Mouse (Mus musculus): ENCODE data around the gene Rpa2.

Gene Rpa2

GRCm38 (mm10) chr4:132802171-132802637 lies 34.1 kb downstream of the Rpa2 start:
- no peak for DNase-seq (ENCODE audit: extremely low read depth, insufficient read length, low spot score)

DNA sequence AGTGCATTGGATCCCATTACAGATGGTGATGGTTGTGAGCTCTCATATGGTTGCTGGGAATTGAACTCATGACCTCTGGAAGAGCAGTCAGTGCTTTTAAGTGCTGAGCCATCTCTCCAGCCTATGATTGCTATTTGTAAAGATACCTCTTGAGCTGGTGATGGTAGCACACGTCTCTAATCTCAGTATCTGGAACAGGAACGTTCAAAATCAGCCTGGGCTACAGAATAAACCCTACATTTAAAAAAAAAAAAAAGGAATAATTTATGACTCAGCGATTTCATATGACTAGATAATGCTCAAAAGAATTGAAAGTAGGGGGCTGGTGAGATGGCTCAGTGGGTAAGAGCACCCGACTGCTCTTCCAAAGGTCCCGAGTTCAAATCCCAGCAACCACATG lies 35.1 kb downstream of the Rpa2 start:
- DNase-seq (ENCODE audit: extremely low read depth, insufficient read length, low spot score): no peak

GRCm38 (mm10) chr4:132803876-132804275 lies 35.7 kb downstream of the Rpa2 start:
- no peak for DNase-seq (ENCODE audit: extremely low read depth, insufficient read length, low spot score)

- no peak for DNase-seq (ENCODE audit: extremely low read depth, insufficient read length, low spot score)
Observed at GRCm38 (mm10) chr4:132804331-132804730, 36.2 kb downstream of the Rpa2 start.

- DNase-seq (ENCODE audit: extremely low read depth, insufficient read length, low spot score): no peak
Observed at GRCm38 (mm10) chr4:132805146-132805545, 37.0 kb downstream of the Rpa2 start.

DNA sequence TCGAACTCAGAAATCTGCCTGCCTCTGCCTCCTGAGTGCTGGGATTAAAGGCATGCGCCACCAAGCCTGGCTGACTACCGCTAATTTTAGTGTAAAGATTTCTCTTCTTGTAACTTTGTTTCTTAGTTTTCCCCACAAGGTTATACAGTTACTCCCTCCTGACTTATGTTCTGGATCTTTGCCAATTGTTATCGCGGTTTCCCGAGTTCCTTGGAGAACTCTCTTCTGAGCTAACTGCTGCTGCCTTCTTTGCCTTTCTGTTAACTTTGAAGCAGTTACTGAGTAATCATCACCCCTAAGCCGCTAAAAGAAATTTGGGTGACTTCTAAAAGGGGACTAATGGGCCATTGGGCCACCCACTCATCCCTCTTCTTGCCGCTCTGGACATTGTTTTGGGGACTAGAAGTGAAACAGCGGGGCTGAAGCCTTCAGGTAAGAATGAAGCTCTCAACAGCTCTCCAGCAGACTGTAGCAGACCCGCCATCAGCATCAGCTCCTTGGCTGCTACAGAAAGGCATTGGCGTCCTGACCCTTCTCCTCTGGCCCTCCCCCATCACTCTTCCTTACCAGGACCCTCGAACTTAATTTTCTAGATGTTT lies 37.6 kb downstream of the Rpa2 start:
- DNase-seq (ENCODE audit: extremely low read depth, insufficient read length, low spot score): no peak

DNA sequence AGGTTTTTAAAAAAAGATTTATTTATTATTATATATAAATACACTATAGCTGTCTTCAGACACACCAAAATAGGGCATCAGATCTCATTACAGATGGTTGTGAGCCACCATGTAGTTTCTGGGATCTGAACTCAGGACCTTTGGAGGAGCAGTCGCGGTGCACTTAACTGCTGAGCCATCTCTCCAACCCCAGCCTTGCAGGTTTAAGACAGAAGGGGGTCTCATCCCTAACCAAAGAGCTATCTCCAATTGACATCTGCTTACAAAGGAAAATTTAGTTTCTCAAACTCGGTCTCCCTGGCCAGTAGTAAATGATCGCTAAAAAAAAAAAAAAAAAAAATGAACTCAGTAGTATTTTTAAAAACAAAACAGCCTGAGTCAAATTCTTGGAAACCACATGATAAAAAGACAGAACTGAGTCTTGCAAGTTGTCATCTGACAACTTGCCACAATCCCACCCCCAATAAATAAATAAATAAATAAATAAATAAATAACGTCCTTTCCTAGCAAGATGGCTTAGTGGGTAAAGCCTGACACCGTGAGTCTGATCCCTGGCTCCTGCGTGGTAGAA lies 38.6 kb downstream of the Rpa2 start:
- no peak for DNase-seq (ENCODE audit: extremely low read depth, insufficient read length, low spot score)

GRCm38 (mm10) chr4:132807771-132808641 lies 39.9 kb downstream of the Rpa2 start:
- DNase-seq (ENCODE audit: extremely low read depth, insufficient read length, low spot score): peak; percentile 16

GRCm38 (mm10) chr4:132809621-132810020 lies 41.5 kb downstream of the Rpa2 start:
- DNase-seq (ENCODE audit: extremely low read depth, insufficient read length, low spot score): no peak

GRCm38 (mm10) chr4:132816404-132816803 lies 48.3 kb downstream of the Rpa2 start:
- DNase-seq (ENCODE audit: extremely low read depth, insufficient read length, low spot score): no peak

GRCm38 (mm10) chr4:132816855-132817254 lies 48.7 kb downstream of the Rpa2 start:
- no peak for DNase-seq (ENCODE audit: extremely low read depth, insufficient read length, low spot score)

DNA sequence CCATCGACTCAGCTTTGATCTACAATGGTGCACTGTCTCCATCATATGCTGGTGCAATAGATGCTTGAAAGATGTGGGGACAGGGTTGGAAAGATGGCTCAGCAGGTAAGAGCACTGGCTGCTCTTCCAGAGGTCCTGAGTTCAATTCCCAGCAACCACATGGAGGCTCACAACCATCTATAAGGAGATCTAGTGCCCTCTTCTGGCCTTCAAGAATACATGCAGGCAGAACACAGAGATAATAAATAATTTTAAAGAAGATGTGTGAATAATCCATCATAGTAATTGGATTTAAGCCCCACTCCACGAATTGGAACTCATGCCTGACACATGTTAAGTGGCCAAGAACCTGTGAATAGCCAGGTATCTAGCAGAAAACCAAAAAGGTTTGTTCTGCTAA lies 50.3 kb downstream of the Rpa2 start:
- DNase-seq (ENCODE audit: extremely low read depth, insufficient read length, low spot score): no peak

DNA sequence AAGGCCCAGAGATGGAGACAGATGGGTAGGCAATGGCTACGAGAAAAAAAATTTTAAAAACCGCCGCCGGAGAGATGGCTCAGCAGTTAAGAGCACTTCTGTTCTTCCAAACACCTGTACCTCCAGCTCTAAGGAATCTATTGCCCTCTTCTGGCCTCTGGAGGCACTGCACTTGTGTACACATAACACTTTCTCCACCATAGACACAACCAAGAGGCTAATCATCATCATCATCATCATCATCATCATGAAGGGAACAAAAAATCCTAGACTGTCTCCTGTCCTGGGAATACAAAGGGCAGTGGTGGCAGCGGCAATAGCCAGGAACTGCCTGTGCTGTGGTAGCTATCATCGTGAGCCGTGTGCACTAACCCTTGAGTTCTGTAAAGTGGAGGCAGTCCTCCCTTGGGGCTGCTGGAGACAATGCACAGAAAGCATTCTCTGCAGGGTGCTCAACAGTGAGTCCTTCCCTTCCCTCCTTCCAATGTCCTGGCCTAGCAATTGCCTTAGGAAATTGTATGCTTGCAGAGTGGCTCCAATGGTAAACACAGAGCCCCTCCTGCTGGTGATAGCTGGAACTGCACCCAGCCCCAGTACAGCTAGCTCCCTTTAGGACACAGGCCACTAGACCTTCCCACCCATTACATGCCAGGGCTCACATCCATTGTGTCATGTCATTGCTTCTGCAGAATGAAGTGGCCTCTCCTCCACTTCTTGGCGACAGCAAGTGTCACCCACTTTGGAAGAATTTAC lies 55.7 kb downstream of the Rpa2 start:
- DNase-seq (ENCODE audit: extremely low read depth, insufficient read length, low spot score): peak; percentile 40
